Mouse (Mus musculus): ENCODE measurements around the gene Med29. TPM values are rescaled to one million over a fixed set of nuclear protein-coding genes. Genes with fewer than 3 reads are reported as not detected.

Gene Med29
- total RNA-seq, 4 experiments from 2014 or later: 24.5 to 44.1 (median 29.5) TPM

- DNase-seq: no peak
Measured at GRCm38 (mm10) chr7:28353267-28353666, 39.2 kb downstream of the Med29 start.

DNA sequence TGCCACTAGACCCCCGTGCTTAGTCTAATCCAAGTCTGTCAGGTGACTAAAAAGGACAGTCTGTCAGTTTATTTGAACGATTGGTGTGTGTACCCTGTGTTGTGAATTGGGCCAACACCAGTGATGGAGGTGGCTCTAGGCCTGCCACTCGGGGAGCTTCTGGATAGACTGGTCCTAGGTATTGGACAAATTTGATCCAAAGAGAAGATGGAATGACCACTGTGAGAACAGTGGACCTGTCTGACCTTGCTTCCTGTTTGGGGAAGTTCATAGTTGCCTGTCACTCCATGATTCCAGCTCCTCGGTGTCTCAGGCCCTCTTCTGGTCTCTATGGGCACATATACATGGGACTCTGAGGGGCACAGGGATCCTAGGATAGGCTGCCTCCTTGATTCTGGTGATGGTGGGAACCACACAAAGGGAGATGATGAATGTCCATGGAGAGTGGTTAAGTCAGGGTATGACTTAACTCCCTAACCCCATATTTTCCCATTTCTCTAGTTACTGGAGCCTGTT, 40.8 kb downstream of the Med29 start:
- no peak for DNase-seq

- DNase-seq: peak; percentile 97
Measured at GRCm38 (mm10) chr7:28350155-28350883, 42.2 kb downstream of the Med29 start, which contains the start of gene Rps16. Rps16 (plus strand) TSS chr7:28350652.

GRCm38 (mm10) chr7:28348601-28349000, 43.9 kb downstream of the Med29 start:
- DNase-seq: no peak

GRCm38 (mm10) chr7:28347746-28348145, 44.8 kb downstream of the Med29 start:
- DNase-seq: peak; percentile 76

- no peak for DNase-seq
Measured at GRCm38 (mm10) chr7:28344637-28345036, 47.9 kb downstream of the Med29 start.

- no peak for DNase-seq
Measured at GRCm38 (mm10) chr7:28341381-28341780, 51.1 kb downstream of the Med29 start.

DNA sequence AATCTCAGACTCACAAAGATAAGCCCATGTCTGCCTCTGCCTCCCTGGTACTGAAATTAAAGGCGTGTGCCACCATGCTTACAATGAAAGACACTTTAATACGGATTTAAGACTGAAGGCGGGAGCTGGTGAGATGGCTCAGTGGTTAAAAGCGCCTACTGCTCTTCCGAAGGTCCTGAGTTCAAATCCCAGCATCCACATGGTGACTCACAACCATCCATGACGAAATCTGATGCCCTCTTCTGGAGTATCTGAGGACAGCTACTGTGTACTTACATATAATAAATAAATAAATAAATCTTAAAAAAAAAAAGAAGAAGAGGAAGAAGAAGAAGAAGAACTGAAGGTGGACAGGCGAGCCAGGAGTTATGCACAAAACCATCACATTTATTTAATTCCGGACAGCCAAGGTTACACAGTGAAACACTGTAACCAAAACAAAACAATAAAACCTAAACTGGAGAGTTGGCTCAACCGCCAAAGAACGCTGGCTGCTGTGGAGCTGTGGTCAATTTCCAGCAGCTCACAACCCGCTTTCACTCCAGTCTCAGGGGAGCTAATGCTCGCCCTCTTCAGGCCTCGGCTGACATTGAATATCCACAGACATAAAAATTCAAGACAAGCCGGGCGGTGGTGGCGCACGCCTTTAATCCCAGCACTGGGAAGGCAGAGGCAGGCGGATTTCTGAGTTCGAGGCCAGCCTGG, 53.1 kb downstream of the Med29 start:
- DNase-seq: peak; percentile 70

DNA sequence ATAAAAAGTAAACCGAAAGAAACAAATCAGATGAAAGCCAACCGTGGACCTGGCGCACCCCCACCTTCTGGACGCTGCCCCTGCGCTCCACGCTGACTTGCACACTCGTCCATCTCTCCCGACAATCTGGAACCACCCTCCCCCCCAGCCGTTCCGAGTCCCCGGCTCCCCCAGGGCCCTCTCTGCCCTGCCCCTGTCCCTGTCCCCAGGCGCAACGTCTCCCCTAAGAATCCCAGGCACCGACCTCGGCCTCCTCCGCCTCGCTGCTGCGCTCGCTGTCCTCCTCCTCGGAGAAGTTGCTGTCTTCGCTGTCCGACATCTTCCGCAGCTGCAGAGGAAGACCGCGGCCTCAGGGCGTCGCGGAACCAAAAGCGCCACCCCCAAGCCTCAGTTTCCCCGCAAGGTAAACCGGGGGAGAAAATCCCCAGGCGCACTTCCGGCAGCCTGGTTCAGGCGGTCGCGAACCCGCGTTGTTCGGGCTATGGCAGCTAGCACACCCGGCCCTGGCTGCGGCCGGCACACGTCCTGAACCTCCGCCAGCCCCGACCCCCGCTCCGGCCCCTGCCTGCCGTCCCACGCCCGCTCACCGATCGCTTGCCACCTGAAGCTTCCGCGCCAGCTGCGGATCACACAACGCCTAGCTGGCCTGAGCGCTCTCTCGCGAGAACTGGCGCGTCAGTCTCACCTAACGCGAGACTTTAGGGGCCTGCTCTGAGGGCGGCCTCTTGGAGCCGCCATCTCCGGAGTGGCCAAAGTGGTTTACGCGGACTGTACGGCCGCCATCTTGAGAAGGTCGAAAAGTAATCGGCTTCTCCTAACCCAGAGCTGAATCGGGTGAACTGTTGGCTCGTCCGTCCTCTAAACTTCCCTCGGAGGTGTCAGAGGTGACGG, 54.2 kb downstream of the Med29 start, which contains the start of gene Supt5:
TSS of gene Supt5 (minus strand) at position 639 of the 891 bp plus-strand sequence.
- DNase-seq: peak; percentile 97

Other genes starting within 250 kb of the Med29 start
- 100 to 1,000 TPM in 1 of 4 experiments, 10 to 100 TPM in 3; 80.8 to 102 (median 88.7) TPM for gene Fbl, start 223.0 kb downstream of the Med29 start, total RNA-seq (2022)
- 10 to 100 TPM; 29.4 to 35.8 (median 34.7) TPM for gene Dyrk1b, start 213.2 kb downstream of the Med29 start, total RNA-seq (2022)
- 10 to 100 TPM; 22.6 to 28.2 (median 24.6) TPM for gene Eid2, start 124.8 kb downstream of the Med29 start, total RNA-seq (2022)
- 10 to 100 TPM; 17.2 to 19.9 (median 18.7) TPM for gene Eid2b, start 115.0 kb downstream of the Med29 start, total RNA-seq (2022)
- under 1 TPM in 1 of 4 experiments, not detected in 3; 0.28 TPM for gene Selenov, start 101.5 kb downstream of the Med29 start, total RNA-seq (2022)
- gene Dll3, start 90.5 kb downstream of the Med29 start, total RNA-seq (2022): under 1 TPM; 0.14 to 0.62 (median 0.40) TPM
- 10 to 100 TPM; 68.5 to 83.7 (median 71.2) TPM for gene Timm50, start 80.6 kb downstream of the Med29 start, total RNA-seq (2022)
- 100 to 1,000 TPM; 135 to 251 (median 169) TPM for gene Supt5, start 54.0 kb downstream of the Med29 start, total RNA-seq (2022)
- gene Rps16, start 42.1 kb downstream of the Med29 start, total RNA-seq (2022): 1,000 to 10,000 TPM in 3 of 4 experiments, 100 to 1,000 TPM in 1; 948 to 1,196 (median 1,106) TPM
- gene Plekhg2, start 20.1 kb downstream of the Med29 start, total RNA-seq (2022): 10 to 100 TPM; 13.6 to 28.9 (median 20.9) TPM
- 10 to 100 TPM; 12.8 to 33.6 (median 21.5) TPM for gene Zfp36, start 12.5 kb downstream of the Med29 start, total RNA-seq (2022)
- gene Paf1, start 243 bp upstream of the Med29 start, total RNA-seq (2022): 100 to 1,000 TPM in 1 of 4 experiments, 10 to 100 TPM in 3; 61.6 to 102 (median 87.9) TPM
- gene Gmfg, start 44.7 kb upstream of the Med29 start, total RNA-seq (2022): 10 to 100 TPM in 2 of 4 experiments, 1 to 10 TPM in 2; 7.5 to 13.5 (median 11.3) TPM
- 10 to 100 TPM; 19.3 to 27.7 (median 24.5) TPM for gene Lrfn1, start 59.3 kb upstream of the Med29 start, total RNA-seq (2022)
- under 1 TPM in 1 of 4 experiments, not detected in 3; 0.46 TPM for gene Ifnl2, start 117.7 kb upstream of the Med29 start, total RNA-seq (2022)
- gene Ifnl3, start 130.1 kb upstream of the Med29 start, total RNA-seq (2022): not detected
- not detected for gene Sycn, start 148.2 kb upstream of the Med29 start, total RNA-seq (2022)
- not detected for gene Nccrp1, start 154.5 kb upstream of the Med29 start, total RNA-seq (2022)
- gene Samd4b, start 205.4 kb upstream of the Med29 start, total RNA-seq (2022): 10 to 100 TPM; 62.4 to 83.9 (median 73.4) TPM
- gene Pak4, start 205.5 kb upstream of the Med29 start, total RNA-seq (2022): 10 to 100 TPM; 28.5 to 37.2 (median 34.0) TPM
- not detected for gene Acp7, start 238.6 kb upstream of the Med29 start, total RNA-seq (2022)